Mouse (Mus musculus) forebrain, embryonic 14.5 days (tissue): ENCODE results near the gene Sgsm1. TPM values are rescaled to one million over a fixed set of nuclear protein-coding genes. Genes with fewer than 3 reads are reported as not detected.

Experiments
- ATAC-seq: fragments of 200-750 bp; cut with Nextera tagmentation; 2 replicates; pipeline ENCODE4 v1.8.0; 2017; ENCODE audit warnings: mild to moderate bottlenecking, moderate library complexity
- DNase-seq: peaks from one replicate; pipeline ENCODE4 v3.0.0-alpha.2; 2015; ENCODE audit warnings: low spot score
- H3K27ac ChIP-seq: fragments of 300-500 bp; sonication (generic); 2 replicates; pipeline ENCODE4 v1.5.1; 2014; ENCODE audit warnings: low read depth, mild to moderate bottlenecking, control low read depth, low read length, moderate library complexity
- H3K27me3 ChIP-seq: fragments of 300-500 bp; sonication (generic); replicated peaks from 2 replicates; pipeline ENCODE4 v1.6.1; 2014; ENCODE audit warnings: low read length, control low read depth, mixed read lengths; ENCODE audit not compliant: control insufficient read depth, insufficient read depth
- H3K36me3 ChIP-seq: fragments of 300-500 bp; sonication (generic); 2 replicates; pipeline ENCODE4 v1.6.1; 2014; ENCODE audit warnings: low read length, control low read depth; ENCODE audit not compliant: control insufficient read depth, insufficient read depth
- H3K4me1 ChIP-seq: fragments of 300-500 bp; sonication (generic); 2 replicates; pipeline ENCODE4 v1.6.1; 2014; ENCODE audit warnings: antibody characterized with exemption, low read length, control low read depth; ENCODE audit not compliant: control insufficient read depth, insufficient read depth
- H3K4me2 ChIP-seq: fragments of 300-500 bp; sonication (generic); 2 replicates; pipeline ENCODE4 v1.6.1; 2014; ENCODE audit warnings: mild to moderate bottlenecking, control low read depth, low read length
- H3K4me3 ChIP-seq: fragments of 300-500 bp; sonication (generic); 2 replicates; pipeline ENCODE4 v1.5.1; 2014; ENCODE audit warnings: low read depth, low read length, control low read depth
- H3K9ac ChIP-seq: fragments of 300-500 bp; sonication (generic); 2 replicates; pipeline ENCODE4 v1.6.1; 2014; ENCODE audit warnings: mild to moderate bottlenecking, low read length, control low read depth, moderate library complexity
- H3K9me3 ChIP-seq: fragments of 300-500 bp; sonication (generic); replicated peaks from 2 replicates; pipeline ENCODE4 v1.6.1; 2016; ENCODE audit warnings: low read length, control low read depth, mixed read lengths; ENCODE audit not compliant: control insufficient read depth
- WGBS: fragments of 180-500 bp; shearing (Covaris S2); extraction: QIAGEN DNeasy Blood & Tissue Kit; methylation state at CpG from one replicate; pipeline ENCODE4 v1.1.7; 2014; 5-methylcytosine and 5-hydroxymethylcytosine counted together
- polyA plus RNA-seq: library from polyadenylated mRNA; unstranded; fragments of >200 nt; fragmentation: Nextera tagmentation; extraction: Ambion mirVana; gene quantifications from 2 replicates; pipeline ENCODE4 v1.2.1, GENCODE M21; 2014

The Sgsm1 gene
- polyA plus RNA-seq, 1 experiment from 2014 or later = 6.7 TPM

DNA sequence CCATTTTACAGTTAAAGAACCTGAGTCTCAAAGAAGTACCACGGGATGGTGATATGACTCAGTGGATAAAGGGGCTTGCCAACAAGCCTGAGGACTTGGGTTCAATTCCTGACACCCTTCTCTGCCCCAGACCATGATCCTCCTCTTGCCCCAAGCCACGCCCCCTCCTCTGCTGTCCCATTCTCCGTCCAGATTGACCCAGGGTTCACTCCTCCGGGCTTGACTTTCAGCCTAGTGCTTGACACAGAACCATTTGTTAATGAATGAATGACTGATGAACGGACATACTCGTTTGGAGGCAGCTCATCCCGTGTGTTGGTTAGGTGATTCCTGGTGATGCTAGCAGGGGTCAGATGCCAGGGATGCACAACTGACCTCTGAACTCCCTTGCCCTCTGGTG lies 90.7 kb downstream of the Sgsm1 start:
- ATAC-seq (no peak), DNase-seq (no peak)
- WGBS = 68% methylated on average over 7 of the region's 7 CpGs
- peak overlapping the region; percentile 94; the same call in 1 of the 2 replicates for H3K4me2 ChIP-seq
- no peak overlapping the region for H3K4me3 ChIP-seq
- H3K4me1 ChIP-seq = peaks cover 7% of the 10 kb centered on the region; the same call in 1 of the 2 replicates
- H3K9ac ChIP-seq = no peak overlapping the region
- H3K27ac ChIP-seq = no peak overlapping the region
- 0 out of 2 replicates have a peak, but pooled peaks cover 3% of the 10 kb centered on the region for H3K27me3 ChIP-seq
- H3K9me3 ChIP-seq = no peaks in the 10 kb centered on the region
- H3K36me3 ChIP-seq = no peaks in the 10 kb centered on the region

DNA sequence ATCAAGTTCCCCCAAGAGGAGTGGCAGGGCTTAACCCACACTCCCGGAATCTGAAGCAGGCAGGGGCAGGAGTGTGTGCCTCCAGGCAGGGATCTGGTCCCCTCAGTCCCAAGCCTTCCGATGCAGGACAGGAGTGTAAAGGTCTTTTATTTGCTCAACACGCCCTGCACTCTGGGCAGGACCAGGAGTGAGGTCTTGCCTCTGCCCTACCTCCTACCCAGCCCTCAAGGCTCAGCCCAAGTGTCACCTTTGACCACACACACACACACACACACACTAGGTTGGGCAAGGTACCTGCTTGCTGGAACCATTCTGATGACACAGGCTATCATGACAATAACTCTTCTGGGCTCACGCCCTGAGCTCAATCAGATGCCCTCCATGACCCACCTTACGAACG lies 91.1 kb downstream of the Sgsm1 start:
- Histone ChIP-seq H3K36me3 (no peaks in the 10 kb centered on the region), H3K27ac (no peak overlapping the region), H3K9me3 (no peaks in the 10 kb centered on the region), H3K4me2 (no peak overlapping the region), H3K4me3 (no peak overlapping the region), H3K9ac (no peak overlapping the region), H3K27me3 (0 out of 2 replicates have a peak, but pooled peaks cover 3% of the 10 kb centered on the region), H3K4me1 (peaks cover 7% of the 10 kb centered on the region; the same call in 1 of the 2 replicates)
- ATAC-seq = no peak
- WGBS = 84% methylated on average over 6 of the region's 6 CpGs
- no peak for DNase-seq

DNA sequence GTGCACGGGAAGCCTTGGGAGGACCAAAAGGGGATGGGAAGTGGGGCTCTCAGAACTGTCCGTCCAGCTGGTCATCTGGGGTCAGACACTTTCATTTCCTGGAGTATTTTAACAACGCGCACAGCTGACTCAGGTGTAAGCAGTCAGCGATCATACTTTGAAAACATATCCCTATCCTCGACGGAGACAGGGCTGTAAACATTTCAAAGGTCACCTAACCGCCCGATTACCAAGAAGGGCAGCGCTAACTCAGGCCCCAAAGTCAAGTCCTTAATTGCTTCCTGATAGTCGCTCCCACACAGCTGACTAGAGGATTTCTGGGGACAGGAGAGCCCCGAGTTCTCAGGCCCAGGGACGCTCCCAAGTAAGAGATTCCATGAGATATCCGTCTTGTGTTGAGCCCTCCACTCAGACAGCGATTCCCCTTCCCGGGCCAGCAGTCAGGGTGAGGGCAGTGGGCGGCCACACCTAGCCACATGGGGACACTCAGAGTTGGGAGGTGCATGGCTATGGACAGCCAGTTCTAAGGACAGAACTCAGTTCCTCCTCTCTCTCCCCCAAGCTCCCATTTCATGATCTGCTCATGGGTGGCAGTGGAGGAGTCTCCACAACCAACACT lies 91.9 kb downstream of the Sgsm1 start:
- Histone ChIP-seq H3K9ac (no peak overlapping the region), H3K4me1 (peaks cover 7% of the 10 kb centered on the region; the same call in 1 of the 2 replicates), H3K36me3 (no peaks in the 10 kb centered on the region), H3K27me3 (0 out of 2 replicates have a peak, but pooled peaks cover 3% of the 10 kb centered on the region), H3K9me3 (no peaks in the 10 kb centered on the region), H3K4me2 (no peak overlapping the region), H3K4me3 (no peak overlapping the region), H3K27ac (no peak overlapping the region)
- no peak for ATAC-seq
- WGBS = 87% methylated on average over 17 of the region's 17 CpGs
- DNase-seq = no peak

GRCm38 (mm10) chr5:113217076-113217475 lies 93.5 kb downstream of the Sgsm1 start:
- H3K27me3 ChIP-seq = 0 out of 2 replicates have a peak, but pooled peaks cover 3% of the 10 kb centered on the region
- H3K9ac ChIP-seq = no peak overlapping the region
- ATAC-seq (no peak), DNase-seq (no peak)
- H3K36me3 ChIP-seq = no peaks in the 10 kb centered on the region
- WGBS = 74% methylated on average over 12 of the region's 12 CpGs
- H3K9me3 ChIP-seq = no peaks in the 10 kb centered on the region
- no peak overlapping the region for H3K4me3 ChIP-seq
- no peak overlapping the region for H3K27ac ChIP-seq
- H3K4me2 ChIP-seq = no peak overlapping the region
- peaks cover 7% of the 10 kb centered on the region; the same call in 1 of the 2 replicates for H3K4me1 ChIP-seq

DNA sequence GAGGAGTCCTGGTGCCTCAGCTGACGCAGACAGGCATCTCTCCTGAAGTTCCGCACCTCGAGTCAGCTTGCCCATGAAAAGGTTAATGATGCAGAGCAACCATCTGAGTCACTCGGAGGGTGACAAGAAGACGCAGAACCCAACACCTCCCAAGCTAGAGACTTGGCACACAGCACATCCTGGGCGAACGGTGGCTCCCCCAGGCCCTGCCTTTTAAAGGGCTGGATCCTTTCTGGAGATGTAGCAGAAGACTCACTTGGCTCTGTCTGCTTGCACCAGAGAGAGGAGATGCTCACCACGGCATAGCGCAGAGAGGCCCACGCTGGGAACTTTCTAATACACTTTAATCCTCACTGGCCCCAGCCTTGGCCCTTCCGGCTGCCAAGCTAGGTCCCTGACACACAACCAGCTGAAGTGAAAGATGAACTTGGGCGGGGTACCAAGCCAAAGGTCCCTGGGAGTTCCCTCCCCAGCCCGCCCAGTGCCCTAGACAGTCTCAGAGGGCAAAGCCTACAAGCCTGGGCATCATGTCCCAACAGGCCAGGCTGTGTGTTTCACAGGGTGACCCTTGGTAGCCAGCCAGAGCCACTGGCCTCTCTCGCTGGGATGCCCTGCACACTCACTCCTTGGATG lies 94.1 kb downstream of the Sgsm1 start:
- peaks cover 7% of the 10 kb centered on the region; the same call in 1 of the 2 replicates for H3K4me1 ChIP-seq
- H3K27me3 ChIP-seq = 0 out of 2 replicates have a peak, but pooled peaks cover 3% of the 10 kb centered on the region
- H3K9ac ChIP-seq = no peak overlapping the region
- H3K4me3 ChIP-seq = no peak overlapping the region
- no peaks in the 10 kb centered on the region for H3K36me3 ChIP-seq
- no peak overlapping the region for H3K27ac ChIP-seq
- DNase-seq = no peak
- 79% methylated on average over 14 of the region's 14 CpGs for WGBS
- no peak for ATAC-seq
- H3K9me3 ChIP-seq = no peaks in the 10 kb centered on the region
- H3K4me2 ChIP-seq = no peak overlapping the region

GRCm38 (mm10) chr5:113215610-113216011 lies 95.0 kb downstream of the Sgsm1 start:
- Histone ChIP-seq H3K4me1 (peaks cover 3% of the 10 kb centered on the region; the same call in 1 of the 2 replicates), H3K9ac (no peak overlapping the region), H3K4me3 (no peak overlapping the region), H3K9me3 (no peaks in the 10 kb centered on the region), H3K4me2 (no peak overlapping the region), H3K36me3 (no peaks in the 10 kb centered on the region), H3K27ac (no peak overlapping the region), H3K27me3 (0 out of 2 replicates have a peak, but pooled peaks cover 2% of the 10 kb centered on the region)
- ATAC-seq (no peak), DNase-seq (no peak)
- 89% methylated on average over 9 of the region's 9 CpGs for WGBS

GRCm38 (mm10) chr5:113214455-113214854 lies 96.1 kb downstream of the Sgsm1 start:
- ATAC-seq (no peak), DNase-seq (no peak)
- Histone ChIP-seq H3K9ac (no peak overlapping the region), H3K27ac (no peak overlapping the region), H3K9me3 (no peaks in the 10 kb centered on the region), H3K4me1 (0 out of 2 replicates have a peak, but pooled peaks cover 1% of the 10 kb centered on the region), H3K36me3 (no peaks in the 10 kb centered on the region), H3K4me2 (no peak overlapping the region), H3K27me3 (no peaks in the 10 kb centered on the region), H3K4me3 (no peak overlapping the region)
- 78% methylated on average over 11 of the region's 11 CpGs for WGBS

- WGBS = 93% methylated on average over 8 of the region's 8 CpGs
- DNase-seq (no peak), ATAC-seq (no peak)
- Histone ChIP-seq H3K4me1 (0 out of 2 replicates have a peak, but pooled peaks cover 6% of the 10 kb centered on the region), H3K36me3 (no peaks in the 10 kb centered on the region), H3K4me3 (no peak overlapping the region), H3K27me3 (no peaks in the 10 kb centered on the region), H3K9me3 (no peaks in the 10 kb centered on the region), H3K27ac (no peak overlapping the region), H3K4me2 (no peak overlapping the region), H3K9ac (no peak overlapping the region)
These were observed 96.5 kb downstream of the Sgsm1 start for GRCm38 (mm10) chr5:113214041-113214440.
